Mouse (Mus musculus) heart, adult 2 months (tissue): ENCODE results near the gene Sec22b. TPM values are rescaled to one million over a fixed set of nuclear protein-coding genes. Genes with fewer than 3 reads are reported as not detected.

Experiments
- DNase-seq, 2 experiments: peaks; one replicate each; pipeline ENCODE4 v3.0.0; 2021
- H3K27ac ChIP-seq: fragments of 200-600 bp; 2 replicates; pipeline ENCODE4 v1.8.1; 2022
- H3K27me3 ChIP-seq: fragments of 200-500 bp; 2 replicates; pipeline ENCODE4 v1.6.1; 2012; ENCODE audit warnings: mild to moderate bottlenecking, low read length, inconsistent platforms, mixed read lengths; ENCODE audit not compliant: control insufficient read depth, insufficient read depth
- H3K36me3 ChIP-seq: fragments of 200-500 bp; 2 replicates; pipeline ENCODE4 v1.6.1; 2012; ENCODE audit warnings: low read length, inconsistent platforms; ENCODE audit not compliant: control insufficient read depth, insufficient read depth
- H3K4me1 ChIP-seq: fragments of 200-500 bp; 2 replicates; pipeline ENCODE4 v1.6.1; 2011; ENCODE audit warnings: low read length; ENCODE audit not compliant: control insufficient read depth, insufficient read depth
- H3K4me3 ChIP-seq: fragments of 200-600 bp; 2 replicates; pipeline ENCODE4 v1.8.1; 2022
- H3K79me2 ChIP-seq: fragments of 200-500 bp; replicated peaks from 2 replicates; pipeline ENCODE4 v1.6.1; 2012; ENCODE audit warnings: mild to moderate bottlenecking, inconsistent platforms, low read length, moderate library complexity, mixed read lengths; ENCODE audit not compliant: control insufficient read depth, insufficient read depth
- H3K9ac ChIP-seq: fragments of 200-500 bp; 2 replicates; pipeline ENCODE4 v1.6.1; 2012; ENCODE audit warnings: low read depth, mild to moderate bottlenecking, control low read depth, inconsistent platforms, low read length, mixed read lengths
- CTCF ChIP-seq: fragments of 200-600 bp; IDR thresholded peaks from 2 replicates; pipeline ENCODE4 v1.8.1; 2022; ENCODE audit warnings: antibody characterized with exemption, mild to moderate bottlenecking, moderate library complexity
- EP300 ChIP-seq: fragments of 200-500 bp; IDR thresholded peaks from 2 replicates; pipeline ENCODE4 v1.6.1; 2011; ENCODE audit warnings: low read depth, low read length, control low read depth; ENCODE audit not compliant: insufficient read depth
- POLR2A ChIP-seq: fragments of 200-500 bp; IDR thresholded peaks from 2 replicates; pipeline ENCODE4 v1.6.1; 2011; ENCODE audit warnings: mild to moderate bottlenecking, low read depth, low read length, control low read depth; ENCODE audit not compliant: insufficient read depth
- WGBS: fragments of 180-500 bp; shearing (Covaris S2); methylation state at CpG from one replicate; pipeline ENCODE4 v1.1.7; 2018; 5-methylcytosine and 5-hydroxymethylcytosine counted together
- intact Hi-C: fragments of 180-260 bp; cut with DNase I; formaldehyde crosslinking; loops from one replicate; pipeline ENCODE4 v1.15.1; 2025
- polyA plus RNA-seq: library from polyadenylated mRNA; depleted of rRNA; stranded (reverse); fragments of >200 nt; gene quantifications from 2 replicates; pipeline ENCODE4 v1.2.3, GENCODE M21; 2012
- total RNA-seq, 2 experiments: library from RNA; stranded (reverse); gene quantifications; 2 replicates each; pipeline ENCODE4 v1.2.3; 2021

Gene Sec22b
- total and polyA plus RNA-seq, 3 experiments: 17.6 to 51.8 (median 44.9) TPM

- TF ChIP-seq EP300 (no peak), POLR2A (no peak), CTCF (no peak)
- Histone ChIP-seq H3K4me3 (peak overlapping the region; percentile 58), H3K4me1 (peaks cover 3% of the 10 kb centered on the region), H3K27me3 (no peaks in the 10 kb centered on the region; the same call in 1 of the 2 replicates), H3K27ac (peak overlapping the region; percentile 88; the same call in 1 of the 2 replicates), H3K36me3 (peaks cover 2% of the 10 kb centered on the region; the same call in 1 of the 2 replicates), H3K79me2 (no peaks in the 10 kb centered on the region), H3K9ac (peak overlapping the region; percentile 87)
- intact Hi-C loops: no loop called here
- no peak for DNase-seq
- WGBS: 48% methylated on average over 4 of the region's 4 CpGs
Measured at GRCm38 (mm10) chr3:97866696-97867095, 34.3 kb upstream of the Sec22b start.

GRCm38 (mm10) chr3:97867221-97868023, 33.6 kb upstream of the Sec22b start:
- intact Hi-C loops: loop anchor here (2.0 kb wide), 1 partner anchor 45 kb away; no protein-coding TSS in a partner anchor
- no peaks in the 10 kb centered on the region; the same call in 1 of the 2 replicates for H3K27me3 ChIP-seq
- H3K9ac ChIP-seq: peak overlapping the region; percentile 87
- TF ChIP-seq EP300 (no peak), POLR2A (no peak), CTCF (no peak)
- H3K79me2 ChIP-seq: no peaks in the 10 kb centered on the region
- peaks cover 2% of the 10 kb centered on the region; the same call in 1 of the 2 replicates for H3K36me3 ChIP-seq
- peaks cover 3% of the 10 kb centered on the region for H3K4me1 ChIP-seq
- peak overlapping the region; percentile 88 for H3K27ac ChIP-seq
- 2% methylated on average over 28 of the region's 28 CpGs for WGBS
- peak overlapping the region; percentile 58 for H3K4me3 ChIP-seq
- peak; percentile 19 to 20 for DNase-seq

GRCm38 (mm10) chr3:97868024-97868689, 32.8 kb upstream of the Sec22b start:
- peaks cover 3% of the 10 kb centered on the region for H3K4me1 ChIP-seq
- H3K27me3 ChIP-seq: no peaks in the 10 kb centered on the region; the same call in 1 of the 2 replicates
- 3% methylated on average over 42 of the region's 42 CpGs for WGBS
- intact Hi-C loops: loop anchor here (2.0 kb wide), 1 partner anchor 45 kb away; no protein-coding TSS in a partner anchor
- DNase-seq: peak; percentile 72 to 84
- H3K36me3 ChIP-seq: peaks cover 2% of the 10 kb centered on the region; the same call in 1 of the 2 replicates
- TF ChIP-seq CTCF (no peak), EP300 (peak; percentile 42; the same call in 1 of the 2 replicates), POLR2A (peak; percentile 90)
- H3K4me3 ChIP-seq: peak overlapping the region; percentile 58
- peak overlapping the region; percentile 88 for H3K27ac ChIP-seq
- H3K79me2 ChIP-seq: no peaks in the 10 kb centered on the region
- H3K9ac ChIP-seq: peak overlapping the region; percentile 87

GRCm38 (mm10) chr3:97868733-97869132, 32.3 kb upstream of the Sec22b start:
- Histone ChIP-seq H3K27me3 (no peaks in the 10 kb centered on the region; the same call in 1 of the 2 replicates), H3K4me3 (no peak overlapping the region), H3K27ac (peak overlapping the region; percentile 85), H3K36me3 (peaks cover 2% of the 10 kb centered on the region; the same call in 1 of the 2 replicates), H3K4me1 (peaks cover 3% of the 10 kb centered on the region), H3K9ac (peak overlapping the region; percentile 33; the same call in 1 of the 2 replicates), H3K79me2 (no peaks in the 10 kb centered on the region)
- intact Hi-C loops: loop anchor here (2.0 kb wide), 1 partner anchor 46 kb away; no protein-coding TSS in a partner anchor
- no peak for DNase-seq
- no peak for TF ChIP-seq POLR2A
- TF ChIP-seq EP300: no peak
- TF ChIP-seq CTCF: no peak
- WGBS: 40% methylated on average over 5 of the region's 5 CpGs

GRCm38 (mm10) chr3:97869730-97870129, 31.3 kb upstream of the Sec22b start:
- peak overlapping the region; percentile 85 for H3K27ac ChIP-seq
- no peak overlapping the region for H3K9ac ChIP-seq
- no peak overlapping the region for H3K4me3 ChIP-seq
- 45% methylated on average over 4 of the region's 4 CpGs for WGBS
- peaks cover 3% of the 10 kb centered on the region for H3K4me1 ChIP-seq
- peak in 1 of 2 experiments; percentile 39 for DNase-seq
- H3K36me3 ChIP-seq: peaks cover under 1% of the 10 kb centered on the region; the same call in 1 of the 2 replicates
- no peaks in the 10 kb centered on the region for H3K79me2 ChIP-seq
- no peaks in the 10 kb centered on the region; the same call in 1 of the 2 replicates for H3K27me3 ChIP-seq
- intact Hi-C loops: loop anchor here (2.0 kb wide), 1 partner anchor 47 kb away; no protein-coding TSS in a partner anchor
- TF ChIP-seq CTCF (no peak), POLR2A (no peak), EP300 (no peak)
